Mouse (Mus musculus) CH12.LX (cell line): ENCODE data around the gene Uba5. TPM values are rescaled to one million over a fixed set of nuclear protein-coding genes. Genes with fewer than 3 reads are reported as not detected.
A peak's percentile ranks its signal among the peaks of the same experiment; 100 is the strongest.

Experiments
- DNase-seq: peaks from one replicate; pipeline ENCODE4 v3.0.0-alpha.2; 2013; ENCODE audit errors: extremely low read depth
- H3K27ac ChIP-seq: 2 replicates; pipeline ENCODE4 v1.5.1; 2012; ENCODE audit warnings: low read depth, mild to moderate bottlenecking, control low read depth, moderate library complexity; ENCODE audit not compliant: insufficient read depth
- H3K27me3 ChIP-seq: replicated peaks from 2 replicates; pipeline ENCODE3; 2012; ENCODE audit warnings: inconsistent platforms
- H3K36me3 ChIP-seq, 2 experiments: replicated peaks in 1 of 2; 2 replicates each; pipeline versions ENCODE3 to v1.6.1; 2012; ENCODE audit warnings: inconsistent platforms in 1 of 2, low read length in 1 of 2, mild to moderate bottlenecking in 1 of 2, mixed read lengths in 1 of 2, moderate library complexity in 1 of 2; ENCODE audit not compliant: control insufficient read depth in 1 of 2, insufficient read depth in 1 of 2
- H3K4me1 ChIP-seq, 2 experiments: 2 replicates each; pipeline ENCODE4 v1.6.1; 2012; ENCODE audit warnings: inconsistent platforms in 1 of 2, moderate library complexity in 1 of 2; ENCODE audit not compliant: insufficient read depth in 2 of 2, control insufficient read depth in 1 of 2
- H3K4me2 ChIP-seq: 2 replicates; pipeline ENCODE4 v1.6.1; 2012; ENCODE audit warnings: low read depth, mild to moderate bottlenecking, control low read depth; ENCODE audit not compliant: poor library complexity, insufficient read depth, severe bottlenecking
- H3K4me3 ChIP-seq, 3 experiments: fragments of 150-350 bp in 1 of 3; sonication (generic) in 1 of 3; replicated peaks in 1 of 3; 2 replicates each; pipeline versions ENCODE3 to v1.5.1; 2011 to 2012; ENCODE audit warnings: low read depth in 2 of 3, low read length in 2 of 3, mild to moderate bottlenecking in 2 of 3, moderate library complexity in 2 of 3, control low read depth in 1 of 3, improper control_type of control experiment in 1 of 3, inconsistent platforms in 1 of 3, mixed read lengths in 1 of 3; ENCODE audit not compliant: poor library complexity in 1 of 3
- H3K79me2 ChIP-seq: replicated peaks from 2 replicates; pipeline ENCODE4 v1.6.1; 2012; ENCODE audit warnings: mild to moderate bottlenecking, moderate library complexity; ENCODE audit not compliant: control insufficient read depth, poor library complexity, insufficient read depth, severe bottlenecking; ENCODE audit errors: extremely low read depth
- H3K9ac ChIP-seq: 2 replicates; pipeline ENCODE4 v1.6.1; 2012; ENCODE audit warnings: low read depth, mild to moderate bottlenecking, control low read depth, moderate library complexity; ENCODE audit not compliant: insufficient read depth
- H3K9me3 ChIP-seq: replicated peaks from 2 replicates; pipeline ENCODE3; 2012; ENCODE audit warnings: low read length, inconsistent platforms, mixed read lengths
- CHD1 ChIP-seq: IDR thresholded peaks from 2 replicates; pipeline ENCODE4 v1.6.1; 2012; ENCODE audit warnings: low read depth, low read length, improper control_type of control experiment, inconsistent platforms
- CHD2 ChIP-seq: IDR thresholded peaks from 2 replicates; pipeline ENCODE4 v1.6.1; 2011; ENCODE audit warnings: low read length, improper control_type of control experiment
- E2F4 ChIP-seq: IDR thresholded peaks from 2 replicates; pipeline ENCODE4 v1.6.1; 2011; ENCODE audit warnings: low read depth, low read length, improper control_type of control experiment; ENCODE audit not compliant: insufficient replicate concordance
- ETS1 ChIP-seq: conservative IDR thresholded peaks from 2 replicates; pipeline ENCODE4 v1.6.1; 2012; ENCODE audit warnings: low read depth, mild to moderate bottlenecking, inconsistent platforms, low read length, improper control_type of control experiment, moderate library complexity
- GABPA ChIP-seq: IDR thresholded peaks from 2 replicates; pipeline ENCODE4 v1.6.1; 2012; ENCODE audit warnings: low read depth, low read length, improper control_type of control experiment, inconsistent platforms; ENCODE audit not compliant: insufficient replicate concordance
- JUN ChIP-seq: IDR thresholded peaks from 2 replicates; pipeline ENCODE4 v1.6.1; 2011; ENCODE audit warnings: low read depth, mild to moderate bottlenecking, low read length, improper control_type of control experiment, moderate library complexity; ENCODE audit not compliant: insufficient read depth
- JUND ChIP-seq: conservative IDR thresholded peaks from 2 replicates; pipeline ENCODE4 v1.6.1; 2011; ENCODE audit warnings: low read depth, low read length, improper control_type of control experiment
- RAD21 ChIP-seq: IDR thresholded peaks from 2 replicates; pipeline ENCODE4 v1.6.1; 2011; ENCODE audit warnings: low read depth, mild to moderate bottlenecking, low read length, improper control_type of control experiment, moderate library complexity
- RCOR1 ChIP-seq: conservative IDR thresholded peaks from 2 replicates; pipeline ENCODE4 v1.6.1; 2012; ENCODE audit warnings: low read depth, mild to moderate bottlenecking, inconsistent platforms, low read length, improper control_type of control experiment
- SIN3A ChIP-seq: IDR thresholded peaks from 2 replicates; pipeline ENCODE4 v1.6.1; 2012; ENCODE audit warnings: low read length, improper control_type of control experiment, inconsistent platforms
- SMC3 ChIP-seq: IDR thresholded peaks from 2 replicates; pipeline ENCODE4 v1.6.1; 2011; ENCODE audit warnings: low read depth, low read length, improper control_type of control experiment
- ZC3H11A ChIP-seq: IDR thresholded peaks from 2 replicates; pipeline ENCODE4 v1.6.1; 2012; ENCODE audit warnings: low read depth, mild to moderate bottlenecking, inconsistent platforms, low read length, improper control_type of control experiment
- ZKSCAN1 ChIP-seq: IDR thresholded peaks from 2 replicates; pipeline ENCODE4 v1.6.1; 2012; ENCODE audit warnings: low read depth, inconsistent platforms, low read length, improper control_type of control experiment, borderline replicate concordance
- ZNF384 ChIP-seq: IDR thresholded peaks from 2 replicates; pipeline ENCODE4 v1.6.1; 2012; ENCODE audit warnings: low read depth, low read length, improper control_type of control experiment, inconsistent platforms
- dilution Hi-C: fragments of 300-500 bp; cut with MboI; formaldehyde crosslinking; loops from 2 replicates; pipeline ENCODE4 v1.14.3; 2020; ENCODE audit warnings: low sequenced_read_pairs; ENCODE audit not compliant: extremely low pct_unique_long_range_greater_than_20kb, extremely low pct_ligation_motif_present
- in situ Hi-C: fragments of 300-500 bp; cut with MboI; formaldehyde crosslinking; loops from 3 replicates; pipeline ENCODE4 v1.14.3; 2019; ENCODE audit warnings: low sequenced_read_pairs, low pct_ligation_motif_present, low pct_unique_long_range_greater_than_20kb, mixed read lengths
- polyA plus RNA-seq: library from polyadenylated mRNA; unstranded; fragments of >175 nt; gene quantifications from 2 replicates; pipeline ENCODE4 v1.2.1, GENCODE M21; 2012; ENCODE audit warnings: low read depth; ENCODE audit not compliant: insufficient read length
- total RNA-seq, 2 experiments: library from RNA; depleted of rRNA; stranded (reverse); fragments of 300-350 nt in 1 of 2; fragments of >200 nt in 1 of 2; gene quantifications; 2 replicates each; pipeline ENCODE4 v1.2.3; 2012 to 2014

Uba5 gene
- total and polyA plus RNA-seq, 3 experiments, result 24.0 to 33.4 (median 29.3) TPM

- TF ChIP-seq ETS1, result 0 out of 2 replicates have a peak, but pooled peaks have one; percentile 26
- 0 out of 2 replicates have a peak, but pooled peaks have one; percentile 17 for TF ChIP-seq SIN3A
- no peak for TF ChIP-seq SMC3
- no peak for TF ChIP-seq E2F4
- peak; percentile 90 for TF ChIP-seq ZNF384
- H3K36me3 ChIP-seq, result peaks cover 0 to 11% of the 10 kb centered on the region in 2 experiments
- no peak overlapping the region for H3K4me3 ChIP-seq
- peak; percentile 65 for DNase-seq
- 0 out of 2 replicates have a peak overlapping the region, but pooled peaks have one; percentile 42 for H3K4me2 ChIP-seq
- no peaks in the 10 kb centered on the region for H3K9me3 ChIP-seq
- H3K27ac ChIP-seq, result no peak overlapping the region
- no peaks in the 10 kb centered on the region for H3K27me3 ChIP-seq
- no peaks in the 10 kb centered on the region for H3K79me2 ChIP-seq
- in situ Hi-C loops (no loop called here), dilution Hi-C loops (no loop called here)
- H3K9ac ChIP-seq, result no peak overlapping the region
- H3K4me1 ChIP-seq, result peaks cover 17 to 81% of the 10 kb centered on the region in 2 experiments
These were observed 38.5 kb upstream of the Uba5 start for GRCm38 (mm10) chr9:104101458-104101857.

GRCm38 (mm10) chr9:104100822-104101221 lies 37.9 kb upstream of the Uba5 start:
- Histone ChIP-seq H3K4me3 (no peak overlapping the region), H3K9me3 (no peaks in the 10 kb centered on the region), H3K27ac (no peak overlapping the region), H3K36me3 (peaks cover 0 to 14% of the 10 kb centered on the region in 2 experiments), H3K4me1 (peaks cover 17 to 84% of the 10 kb centered on the region in 2 experiments), H3K79me2 (no peaks in the 10 kb centered on the region), H3K27me3 (no peaks in the 10 kb centered on the region), H3K4me2 (no peak overlapping the region), H3K9ac (no peak overlapping the region)
- in situ Hi-C loops, result no loop called here
- no peak for DNase-seq
- TF ChIP-seq JUN (no peak), RCOR1 (no peak), ZKSCAN1 (no peak), GABPA (no peak), CHD1 (no peak), RAD21 (no peak), ZC3H11A (no peak)
- dilution Hi-C loops, result no loop called here

- Histone ChIP-seq H3K27ac (no peak overlapping the region), H3K4me3 (no peak overlapping the region), H3K9me3 (no peaks in the 10 kb centered on the region), H3K9ac (no peak overlapping the region), H3K27me3 (no peaks in the 10 kb centered on the region), H3K36me3 (peaks cover 0 to 25% of the 10 kb centered on the region in 2 experiments), H3K79me2 (no peaks in the 10 kb centered on the region), H3K4me1 (peaks cover 17 to 74% of the 10 kb centered on the region in 2 experiments), H3K4me2 (no peak overlapping the region)
- in situ Hi-C loops, result no loop called here
- DNase-seq, result no peak
- dilution Hi-C loops, result no loop called here
- no peak for TF ChIP-seq ETS1
- no peak for TF ChIP-seq JUND
- TF ChIP-seq CHD2, result peak; percentile 54; the same call in 1 of the 2 replicates
These were observed 36.1 kb upstream of the Uba5 start for GRCm38 (mm10) chr9:104099060-104099459.
